Mouse (Mus musculus) cerebellum, postnatal 10 days (tissue): ENCODE data around the gene Tat.

Experiments used
- DNase-seq, 2 experiments: peaks; one replicate each; pipeline ENCODE4 v3.0.0; 2021; ENCODE audit warnings: mixed read lengths in 2 of 2

The Tat gene

GRCm38 (mm10) chr8:109990224-109990623 is at the start of gene Tat:
Gene Tat (plus strand): TSS chr8:109990437.
- DNase-seq, result peak in 1 of 2 experiments; percentile 23

GRCm38 (mm10) chr8:109941606-109942360 is 48.5 kb upstream of the Tat start:
- peak; percentile 49 to 50 for DNase-seq

GRCm38 (mm10) chr8:109945153-109945632 is 45.0 kb upstream of the Tat start:
- no peak for DNase-seq

- no peak for DNase-seq
Measured at GRCm38 (mm10) chr8:109945694-109946093, 44.5 kb upstream of the Tat start.

- DNase-seq, result no peak
Measured at GRCm38 (mm10) chr8:109946272-109946671, 44.0 kb upstream of the Tat start.

- DNase-seq, result peak; percentile 70 to 73
Measured at GRCm38 (mm10) chr8:109947447-109948284, 42.6 kb upstream of the Tat start.

GRCm38 (mm10) chr8:109948285-109948564 is 42.0 kb upstream of the Tat start:
- no peak for DNase-seq

- no peak for DNase-seq
Measured at GRCm38 (mm10) chr8:109952171-109952570, 38.1 kb upstream of the Tat start.

GRCm38 (mm10) chr8:109954486-109954948 is 35.7 kb upstream of the Tat start:
- peak in 1 of 2 experiments; percentile 50 for DNase-seq

- peak in 1 of 2 experiments; percentile 35 for DNase-seq
Measured at GRCm38 (mm10) chr8:109957167-109958028, 32.8 kb upstream of the Tat start.

GRCm38 (mm10) chr8:109958036-109958655 is 32.1 kb upstream of the Tat start:
- DNase-seq, result no peak

GRCm38 (mm10) chr8:109959112-109959511 is 31.1 kb upstream of the Tat start:
- DNase-seq, result peak in 1 of 2 experiments; percentile 43

- DNase-seq, result peak; percentile 72 to 76
Measured at GRCm38 (mm10) chr8:109961693-109962367, 28.4 kb upstream of the Tat start, which contains the start of gene Marveld3. Gene Marveld3 (minus strand): TSS chr8:109962203.

- DNase-seq, result no peak
Measured at GRCm38 (mm10) chr8:109962896-109963295, 27.3 kb upstream of the Tat start.

- DNase-seq, result no peak
Measured at GRCm38 (mm10) chr8:109963421-109963820, 26.8 kb upstream of the Tat start.

- DNase-seq, result no peak
Measured at GRCm38 (mm10) chr8:109964106-109964505, 26.1 kb upstream of the Tat start.

- no peak for DNase-seq
Measured at GRCm38 (mm10) chr8:109968837-109969236, 21.4 kb upstream of the Tat start.

GRCm38 (mm10) chr8:109970323-109970722 is 19.9 kb upstream of the Tat start:
- DNase-seq, result peak; percentile 36 to 66

- no peak for DNase-seq
Measured at GRCm38 (mm10) chr8:109972901-109973300, 17.3 kb upstream of the Tat start.

- no peak for DNase-seq
Measured at GRCm38 (mm10) chr8:109979339-109979738, 10.9 kb upstream of the Tat start.

GRCm38 (mm10) chr8:109982386-109983105 is 7.7 kb upstream of the Tat start:
- peak; percentile 68 to 70 for DNase-seq
